Mouse (Mus musculus) forebrain, embryonic 16.5 days (tissue): ENCODE measurements around the gene Cd247. TPM values are rescaled to one million over a fixed set of nuclear protein-coding genes. Genes with fewer than 3 reads are reported as not detected.
A peak's percentile ranks its signal among the peaks of the same experiment; 100 is the strongest.

ENCODE experiments used
- ATAC-seq: fragments of 200-750 bp; cut with Nextera tagmentation; 2 replicates; pipeline ENCODE4 v1.8.0; 2017; ENCODE audit warnings: mild to moderate bottlenecking, moderate library complexity
- H3K27ac ChIP-seq: fragments of 300-500 bp; sonication (generic); 2 replicates; pipeline ENCODE4 v1.5.1; 2014; ENCODE audit warnings: low read length, control low read depth
- H3K27me3 ChIP-seq: fragments of 300-500 bp; sonication (generic); replicated peaks from 2 replicates; pipeline ENCODE4 v1.6.1; 2014; ENCODE audit warnings: low read length; ENCODE audit not compliant: control insufficient read depth, insufficient read depth
- H3K36me3 ChIP-seq: fragments of 300-500 bp; sonication (generic); 2 replicates; pipeline ENCODE4 v1.6.1; 2014; ENCODE audit not compliant: control insufficient read depth, insufficient read depth
- H3K4me1 ChIP-seq: fragments of 300-500 bp; sonication (generic); replicated peaks from 2 replicates; pipeline ENCODE4 v1.6.1; 2014; ENCODE audit warnings: low read length; ENCODE audit not compliant: control insufficient read depth, insufficient read depth
- H3K4me2 ChIP-seq: fragments of 300-500 bp; sonication (generic); 2 replicates; pipeline ENCODE4 v1.6.1; 2014; ENCODE audit warnings: mild to moderate bottlenecking, low read length, control low read depth
- H3K4me3 ChIP-seq: fragments of 300-500 bp; sonication (generic); replicated peaks from 2 replicates; pipeline ENCODE4 v1.5.1; 2014; ENCODE audit warnings: mild to moderate bottlenecking, low read length, control low read depth
- H3K9ac ChIP-seq: fragments of 300-500 bp; sonication (generic); replicated peaks from 2 replicates; pipeline ENCODE4 v1.6.1; 2014; ENCODE audit warnings: low read depth, low read length, control low read depth
- H3K9me3 ChIP-seq: fragments of 300-500 bp; sonication (generic); 2 replicates; pipeline ENCODE4 v1.6.1; 2016; ENCODE audit warnings: low read length; ENCODE audit not compliant: control insufficient read depth
- WGBS: fragments of 180-500 bp; shearing (Covaris S2); extraction: QIAGEN DNeasy Blood & Tissue Kit; methylation state at CpG from one replicate; pipeline ENCODE4 v1.1.7; 2014; 5-methylcytosine and 5-hydroxymethylcytosine counted together
- polyA plus RNA-seq: library from polyadenylated mRNA; unstranded; fragments of >200 nt; fragmentation: Nextera tagmentation; extraction: Ambion mirVana; gene quantifications from 2 replicates; pipeline ENCODE4 v1.2.1, GENCODE M21; 2015

Cd247 gene
- polyA plus RNA-seq, 1 experiment from 2014 or later: 2.1 TPM

DNA sequence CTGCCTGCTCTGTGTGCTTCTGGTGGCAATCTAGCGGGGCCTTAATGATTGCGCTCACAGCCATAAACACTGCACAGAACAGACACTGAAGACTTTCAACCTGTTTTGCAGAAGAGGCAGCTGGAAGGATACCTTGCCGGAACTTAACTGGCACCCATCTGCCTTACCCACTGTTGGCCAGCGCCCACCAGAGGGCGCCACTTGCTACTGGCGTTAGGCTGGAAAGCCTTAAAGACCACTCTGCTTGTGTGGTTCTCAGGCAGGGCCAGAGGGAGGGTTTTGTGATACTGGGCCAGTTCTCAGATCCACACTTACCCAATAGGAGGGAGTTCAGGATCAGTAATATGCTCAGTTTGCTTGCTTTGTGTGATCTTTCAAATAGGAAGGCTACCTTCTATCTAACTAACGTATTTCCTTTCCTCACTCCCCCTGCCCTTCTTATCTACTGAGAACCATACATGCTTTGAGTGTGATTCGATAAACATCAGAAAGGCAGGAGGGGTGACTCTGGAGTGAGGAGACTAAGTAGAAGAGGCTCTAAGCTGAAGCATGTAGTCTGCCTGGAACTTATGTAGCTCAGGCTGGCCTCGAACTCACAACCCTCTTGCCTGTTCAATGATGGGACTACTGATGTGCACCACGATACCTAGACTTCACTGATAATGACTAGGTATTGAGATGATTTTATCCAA, 65.4 kb downstream of the Cd247 start:
- H3K27ac ChIP-seq: no peak overlapping the region
- H3K4me1 ChIP-seq: peaks cover 5% of the 10 kb centered on the region
- no peaks in the 10 kb centered on the region for H3K36me3 ChIP-seq
- ATAC-seq: peak; percentile 55
- H3K27me3 ChIP-seq: no peaks in the 10 kb centered on the region
- H3K9me3 ChIP-seq: no peaks in the 10 kb centered on the region
- H3K4me3 ChIP-seq: no peak overlapping the region
- WGBS: 61% methylated on average over 10 of the region's 10 CpGs
- H3K4me2 ChIP-seq: no peak overlapping the region
- H3K9ac ChIP-seq: no peak overlapping the region

DNA sequence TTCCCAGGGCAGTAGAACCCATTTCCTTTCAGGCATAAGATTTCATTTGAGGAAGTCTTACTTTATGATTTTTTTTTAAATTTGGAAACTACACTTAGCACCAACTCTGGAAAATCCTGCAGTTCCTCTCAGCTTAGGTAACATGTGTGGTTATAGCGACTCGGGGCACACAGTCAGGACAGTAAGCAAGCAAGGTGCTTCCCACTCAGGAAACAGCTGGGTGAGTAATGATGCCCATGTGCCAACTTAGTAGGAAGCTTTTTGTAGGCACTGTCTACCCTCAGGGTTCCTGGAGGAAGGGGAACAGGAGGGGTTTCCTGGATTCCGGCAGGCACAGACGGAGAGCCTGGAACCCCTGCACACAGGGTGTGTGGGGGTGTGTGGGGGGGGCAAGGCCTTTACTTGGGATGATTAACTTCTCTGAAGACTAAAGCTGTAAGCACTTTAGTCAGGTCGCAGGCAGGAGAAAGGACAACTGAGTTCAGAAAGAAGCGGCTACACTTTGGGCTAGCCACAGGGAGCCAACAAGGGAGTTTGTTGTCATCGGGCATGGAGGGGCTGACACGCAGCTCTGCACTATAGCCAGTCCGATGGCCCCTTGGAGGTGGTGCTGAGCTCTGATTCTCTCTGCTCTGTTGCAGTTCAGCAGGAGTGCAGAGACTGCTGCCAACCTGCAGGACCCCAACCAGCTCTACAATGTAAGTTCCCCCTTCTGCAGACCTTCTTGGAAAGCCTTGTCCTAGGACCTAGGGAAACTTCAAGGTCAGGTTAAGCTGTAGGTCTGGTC, 67.5 kb downstream of the Cd247 start:
- no peak for ATAC-seq
- Histone ChIP-seq H3K9me3 (no peaks in the 10 kb centered on the region), H3K27ac (no peak overlapping the region), H3K9ac (no peak overlapping the region), H3K27me3 (no peaks in the 10 kb centered on the region), H3K4me1 (peaks cover 5% of the 10 kb centered on the region), H3K4me2 (no peak overlapping the region), H3K4me3 (no peak overlapping the region), H3K36me3 (no peaks in the 10 kb centered on the region)
- 57% methylated on average over 9 of the region's 9 CpGs for WGBS

DNA sequence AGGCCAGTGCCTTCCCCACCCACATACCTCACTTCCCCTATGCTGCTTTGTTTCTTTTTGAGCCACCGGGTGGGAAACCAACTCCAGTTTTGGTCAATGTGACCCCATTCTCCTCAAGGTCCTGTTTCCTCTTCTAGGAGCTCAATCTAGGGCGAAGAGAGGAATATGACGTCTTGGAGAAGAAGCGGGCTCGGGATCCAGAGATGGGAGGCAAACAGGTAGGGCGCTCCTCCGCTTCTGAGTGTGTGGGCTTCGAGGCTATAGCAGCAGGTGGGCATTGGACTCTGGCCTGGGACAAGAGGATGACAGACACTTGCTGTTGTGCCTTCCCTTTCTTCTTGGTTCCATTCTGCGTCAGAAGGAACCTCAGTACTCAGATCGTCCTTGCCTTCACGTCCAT, 68.8 kb downstream of the Cd247 start:
- Histone ChIP-seq H3K4me3 (no peak overlapping the region), H3K27me3 (no peaks in the 10 kb centered on the region), H3K9me3 (no peaks in the 10 kb centered on the region), H3K27ac (no peak overlapping the region), H3K4me1 (peaks cover 4% of the 10 kb centered on the region), H3K36me3 (no peaks in the 10 kb centered on the region), H3K4me2 (no peak overlapping the region), H3K9ac (no peak overlapping the region)
- WGBS: 89% methylated on average over 11 of the region's 11 CpGs
- no peak for ATAC-seq

DNA sequence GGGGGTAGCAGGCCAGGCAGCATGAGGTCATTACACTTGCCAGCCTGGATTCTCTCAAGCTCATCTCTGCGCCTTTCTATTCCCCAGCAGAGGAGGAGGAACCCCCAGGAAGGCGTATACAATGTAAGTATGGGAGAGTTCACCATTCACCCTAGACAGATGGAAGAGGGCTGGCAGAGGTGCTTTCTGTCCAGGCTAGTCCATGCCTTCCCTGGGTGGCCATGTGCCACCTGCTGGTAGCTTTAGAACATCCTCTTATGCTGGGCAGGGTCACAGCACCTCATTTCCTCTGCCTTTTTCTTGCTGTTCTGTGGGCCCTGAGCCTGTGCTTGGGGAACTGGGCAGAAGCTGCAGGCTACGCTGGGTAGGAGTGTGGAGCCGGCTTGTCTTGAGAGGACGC, 69.9 kb downstream of the Cd247 start:
- 84% methylated on average over 5 of the region's 5 CpGs for WGBS
- no peak overlapping the region for H3K9ac ChIP-seq
- H3K4me3 ChIP-seq: no peak overlapping the region
- H3K9me3 ChIP-seq: no peaks in the 10 kb centered on the region
- no peak overlapping the region for H3K27ac ChIP-seq
- 0 out of 2 replicates have a peak, but pooled peaks have one; percentile 13 for ATAC-seq
- no peaks in the 10 kb centered on the region for H3K27me3 ChIP-seq
- no peaks in the 10 kb centered on the region for H3K36me3 ChIP-seq
- H3K4me2 ChIP-seq: no peak overlapping the region
- peaks cover 4% of the 10 kb centered on the region; the same call in 1 of the 2 replicates for H3K4me1 ChIP-seq

DNA sequence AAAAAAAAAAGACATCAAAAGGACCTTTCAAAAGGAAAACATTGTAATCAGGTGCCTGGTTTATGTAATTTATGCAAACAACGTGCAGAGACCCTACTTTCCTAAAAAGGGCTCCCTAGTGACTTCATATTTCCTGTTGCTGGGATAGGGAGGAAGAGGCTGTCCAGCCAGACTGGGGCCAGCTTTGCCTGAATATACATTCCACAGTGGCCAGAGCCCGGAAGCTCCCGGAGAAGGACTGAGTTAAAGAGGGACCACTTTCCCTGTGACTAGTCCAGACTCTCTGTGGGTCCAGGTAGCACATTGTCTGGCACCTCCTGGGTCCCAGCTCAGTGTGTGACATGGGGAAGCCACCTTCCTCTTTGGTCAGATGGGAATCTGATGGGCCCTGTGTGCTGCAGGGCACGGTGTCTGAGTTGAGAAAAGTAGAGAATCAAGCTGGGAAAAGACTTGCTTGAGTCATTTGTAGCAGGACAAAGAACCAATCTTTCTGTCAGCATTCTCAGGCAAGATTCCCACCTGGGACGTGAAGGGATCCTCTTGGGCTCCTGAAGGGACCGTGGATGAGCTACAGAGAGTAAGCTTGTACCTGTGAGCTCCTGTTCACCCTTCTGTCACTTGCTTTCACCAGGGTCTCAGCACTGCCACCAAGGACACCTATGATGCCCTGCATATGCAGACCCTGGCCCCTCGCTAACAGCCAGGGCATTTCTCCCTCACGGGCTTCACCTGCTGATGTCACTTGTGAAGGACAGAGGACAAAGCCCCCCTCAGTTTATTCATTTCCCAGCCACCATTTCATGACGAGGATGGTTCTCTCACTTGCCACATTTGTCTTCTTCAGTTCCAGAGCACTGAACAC, 72.1 kb downstream of the Cd247 start:
- no peak overlapping the region for H3K27ac ChIP-seq

DNA sequence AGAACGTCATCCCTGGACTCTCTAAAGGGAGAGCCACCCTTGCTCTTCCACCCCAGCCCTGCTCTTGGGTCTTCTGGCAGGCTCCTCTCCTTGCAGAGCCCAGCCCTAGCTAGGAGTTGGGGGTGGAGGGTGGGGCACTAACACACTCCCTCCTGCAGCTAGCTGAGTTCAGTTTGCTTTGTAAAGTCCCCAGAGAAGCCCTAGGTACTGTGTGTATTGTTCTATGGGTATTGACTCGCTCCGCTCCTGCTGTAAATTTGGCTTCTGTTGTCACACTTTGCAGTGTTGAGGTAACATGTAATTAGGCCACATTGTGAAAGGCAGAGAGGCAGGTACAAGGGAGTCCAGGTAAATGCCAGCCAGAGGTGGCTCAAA, 72.7 kb downstream of the Cd247 start:
- Histone ChIP-seq H3K9me3 (no peaks in the 10 kb centered on the region), H3K4me2 (no peak overlapping the region), H3K27me3 (no peaks in the 10 kb centered on the region), H3K4me3 (no peak overlapping the region), H3K9ac (no peak overlapping the region), H3K4me1 (peaks cover 4% of the 10 kb centered on the region; the same call in 1 of the 2 replicates), H3K27ac (no peak overlapping the region), H3K36me3 (no peaks in the 10 kb centered on the region)
- 69% methylated on average over 3 of the region's 3 CpGs for WGBS
- ATAC-seq: no peak

More for the DNA sequence above, 72.1 kb downstream of the Cd247 start:
- 77% methylated on average over 9 of the region's 9 CpGs for WGBS
- Histone ChIP-seq H3K4me3 (no peak overlapping the region), H3K36me3 (no peaks in the 10 kb centered on the region), H3K9me3 (no peaks in the 10 kb centered on the region), H3K9ac (no peak overlapping the region), H3K4me1 (peaks cover 4% of the 10 kb centered on the region; the same call in 1 of the 2 replicates), H3K4me2 (no peak overlapping the region), H3K27me3 (no peaks in the 10 kb centered on the region)
- ATAC-seq: no peak

DNA sequence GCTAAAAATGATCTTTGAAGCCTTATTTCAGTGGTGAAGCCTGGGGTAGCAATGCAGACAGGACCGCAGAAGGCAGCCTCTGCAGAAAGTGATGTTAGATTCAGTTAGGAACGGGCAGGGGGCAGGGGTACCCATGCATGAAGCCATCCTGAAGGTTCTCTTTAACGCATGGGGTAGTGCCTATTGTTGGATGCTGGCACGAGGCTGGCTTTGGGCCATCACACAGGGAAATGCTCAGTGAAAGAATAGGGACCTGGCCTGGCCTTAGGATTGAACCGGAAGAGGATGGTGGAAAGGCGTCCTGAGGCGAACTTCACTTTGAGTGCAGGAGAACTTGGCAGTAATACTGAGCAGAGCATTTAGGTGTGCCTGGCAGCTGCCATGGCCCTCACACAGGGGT, 73.6 kb downstream of the Cd247 start:
- no peaks in the 10 kb centered on the region for H3K9me3 ChIP-seq
- no peak overlapping the region for H3K4me2 ChIP-seq
- H3K9ac ChIP-seq: no peak overlapping the region
- 38% methylated on average over 7 of the region's 7 CpGs for WGBS
- H3K4me1 ChIP-seq: peaks cover 4% of the 10 kb centered on the region; the same call in 1 of the 2 replicates
- H3K36me3 ChIP-seq: no peaks in the 10 kb centered on the region
- peak; percentile 38 for ATAC-seq
- H3K4me3 ChIP-seq: no peak overlapping the region
- H3K27me3 ChIP-seq: no peaks in the 10 kb centered on the region
- H3K27ac ChIP-seq: no peak overlapping the region

DNA sequence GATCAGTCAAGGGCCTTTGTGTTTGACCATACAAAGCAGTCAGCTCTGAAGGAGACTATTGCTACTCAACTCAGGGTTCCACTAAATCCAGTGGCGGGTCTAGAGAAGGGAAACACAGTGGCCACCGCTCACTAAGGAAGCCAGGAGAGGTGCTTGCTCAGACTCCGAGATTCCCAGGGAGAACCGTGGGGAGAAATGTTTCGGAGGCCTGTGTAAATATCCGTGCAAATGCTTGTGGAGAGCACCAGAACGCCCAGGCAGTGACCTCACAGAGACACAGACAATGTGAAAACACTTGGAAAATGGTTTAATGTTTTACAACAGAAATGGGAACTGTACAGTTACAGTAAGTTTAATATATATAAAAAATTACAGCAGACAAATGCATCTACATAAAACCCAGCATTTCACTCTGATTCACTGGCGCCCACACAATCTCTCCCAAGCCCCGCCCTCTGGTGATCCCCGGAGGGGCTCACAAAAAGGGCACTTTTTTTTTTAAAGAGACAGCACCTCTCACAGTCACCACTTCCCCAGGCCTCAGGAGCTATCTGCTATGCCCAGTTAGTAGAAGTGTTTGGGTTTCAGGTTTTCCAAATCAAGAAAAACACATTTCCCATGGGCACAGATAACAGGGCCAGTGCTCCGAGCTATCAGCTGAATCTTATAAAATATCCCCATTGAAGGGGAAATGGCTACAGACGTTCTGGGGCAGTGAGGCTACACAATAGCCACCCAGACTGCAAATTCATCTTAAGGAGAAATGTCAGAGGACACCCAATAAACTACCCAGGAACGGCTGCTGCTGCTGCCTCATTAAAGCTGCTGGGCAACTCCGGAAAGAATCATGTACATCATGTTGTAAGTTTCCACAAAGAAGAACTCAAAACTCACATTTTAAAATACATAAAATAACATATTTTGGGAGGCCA, 76.6 kb downstream of the Cd247 start:
- Histone ChIP-seq H3K9ac (no peak overlapping the region), H3K4me3 (no peak overlapping the region), H3K27ac (no peak overlapping the region), H3K36me3 (no peaks in the 10 kb centered on the region), H3K4me1 (peaks cover 4% of the 10 kb centered on the region; the same call in 1 of the 2 replicates), H3K27me3 (no peaks in the 10 kb centered on the region), H3K4me2 (no peak overlapping the region), H3K9me3 (no peaks in the 10 kb centered on the region)
- ATAC-seq: no peak
- WGBS: 56% methylated on average over 14 of the region's 14 CpGs
